Comparison of ENCODE assay signal across 7 mouse cellular contexts in genomic region chr6:128804823-128805640, GRCm38 (mm10). TPM values are rescaled to one million over a fixed set of nuclear protein-coding genes. Genes with fewer than 3 reads are reported as not detected.
A peak's percentile ranks its signal among the peaks of the same experiment; 100 is the strongest.
DNase-seq lines count a peak whose midpoint lies in the region; ATAC-seq and TF ChIP-seq lines count a peak whose summit lies in the region.
"Not testable (repeated sequence)": the region's sequence is repeated elsewhere in the genome, so short reads cannot be mapped to it uniquely, and the experiment has no call there.

No protein-coding gene starts in this region.

- H3K4me2 ChIP-seq in intestine, postnatal 0 days (replicated peaks; ENCODE audit: low read depth); midbrain, postnatal 0 days (ENCODE audit: low read depth, low read length, poor library complexity, severe bottlenecking): not testable (repeated sequence)

- H3K36me3 ChIP-seq in intestine, postnatal 0 days (ENCODE audit: control insufficient read depth, insufficient read depth); midbrain, postnatal 0 days (ENCODE audit: insufficient read depth, low read length): not testable (repeated sequence)

- not testable (repeated sequence) for H3K9ac ChIP-seq in intestine, postnatal 0 days (ENCODE audit: low read depth, low read length); midbrain, postnatal 0 days (replicated peaks; ENCODE audit: low read length, poor library complexity, severe bottlenecking)

- H3K4me3 ChIP-seq in intestine, postnatal 0 days (ENCODE audit: low read depth, low read length); midbrain, postnatal 0 days (ENCODE audit: low read depth, low read length): not testable (repeated sequence)

- DNase-seq in adrenal gland, adult 2 months = peak; percentile 60
- peak; percentile 74 for DNase-seq in embryo, embryonic 11 days
- DNase-seq in heart, adult 11 months = peak; percentile 95
- peak; percentile 56 for DNase-seq in liver
- peak; percentile 70 for DNase-seq in midbrain, postnatal 0 days (ENCODE audit: low spot score)
- DNase-seq in spleen, postnatal 14 days (ENCODE audit: low spot score in 2 of 2) = peak; percentile 25 to 47

- not testable (repeated sequence) for H3K4me1 ChIP-seq in intestine, postnatal 0 days (replicated peaks; ENCODE audit: control insufficient read depth, insufficient read depth, low read length); midbrain, postnatal 0 days (ENCODE audit: insufficient read depth, low read length)

- H3K27me3 ChIP-seq in intestine, postnatal 0 days (replicated peaks; ENCODE audit: control insufficient read depth, insufficient read depth, low read length); midbrain, postnatal 0 days (ENCODE audit: insufficient read depth, low read length): not testable (repeated sequence)

- peak; percentile 76 for TF ChIP-seq CTCF in intestine, postnatal 0 days (IDR thresholded peaks at IDR 0.05; ENCODE audit: low read depth)
- peak; percentile 75 for TF ChIP-seq CTCF in midbrain, postnatal 0 days (IDR thresholded peaks at IDR 0.05)

- H3K9me3 ChIP-seq in intestine, postnatal 0 days (ENCODE audit: control insufficient read depth); midbrain, postnatal 0 days (ENCODE audit: low read length): not testable (repeated sequence)

- 53% methylated on average over 7 of the region's 7 CpGs for WGBS in intestine, postnatal 0 days
- 56% methylated on average over 7 of the region's 7 CpGs for WGBS in midbrain, postnatal 0 days

- H3K27ac ChIP-seq in intestine, postnatal 0 days (ENCODE audit: low read depth, low read length); midbrain, postnatal 0 days (ENCODE audit: low read depth, low read length): not testable (repeated sequence)

- ATAC-seq in intestine, postnatal 0 days; midbrain, postnatal 0 days (ENCODE audit: low FRiP score): not testable (repeated sequence)

RNA-seq across cellular contexts. Expression of gene Klrb1c, which starts 16.0 kb away (rescaled TPM):
- total RNA-seq in adrenal gland, adult 2 months (2021) = under 1 TPM; 0.23 to 0.31 TPM
- 0.08 and 0.16 TPM in 2 replicates for polyA plus RNA-seq in adrenal gland, adult 2 months (2012; rRNA removed)
- polyA plus RNA-seq in intestine, postnatal 0 days (2015; fragmentation: Nextera tagmentation; extraction: Ambion mirVana) = 0.21 and 0.27 TPM in 2 replicates
- total RNA-seq in midbrain, postnatal 0 days (2014; rRNA removed) = 0.09 and 0.77 TPM in 2 replicates
- 0.09 and 0.25 TPM in 2 replicates for polyA plus RNA-seq in midbrain, postnatal 0 days (2015; fragmentation: Nextera tagmentation; extraction: Ambion mirVana)

RNA-seq across cellular contexts. Expression of gene Gm44511, which starts 21.1 kb away (rescaled TPM):
- total RNA-seq in adrenal gland, adult 2 months (2021) = not detected
- not detected in 2 replicates for polyA plus RNA-seq in adrenal gland, adult 2 months (2012; rRNA removed)
- polyA plus RNA-seq in intestine, postnatal 0 days (2015; fragmentation: Nextera tagmentation; extraction: Ambion mirVana) = 0.25 TPM in 1 of 2 replicates, not detected in the other
- not detected in 2 replicates for total RNA-seq in midbrain, postnatal 0 days (2014; rRNA removed)
- polyA plus RNA-seq in midbrain, postnatal 0 days (2015; fragmentation: Nextera tagmentation; extraction: Ambion mirVana) = not detected in 2 replicates

RNA-seq across cellular contexts. Expression of gene Klrb1b, which starts 21.1 kb away (rescaled TPM):
- total RNA-seq in adrenal gland, adult 2 months (2021) = under 1 TPM; 0.66 to 0.79 TPM
- polyA plus RNA-seq in adrenal gland, adult 2 months (2012; rRNA removed) = 0.12 TPM in 1 of 2 replicates, not detected in the other
- polyA plus RNA-seq in intestine, postnatal 0 days (2015; fragmentation: Nextera tagmentation; extraction: Ambion mirVana) = 0.35 and 0.80 TPM in 2 replicates
- not detected in 2 replicates for total RNA-seq in midbrain, postnatal 0 days (2014; rRNA removed)
- polyA plus RNA-seq in midbrain, postnatal 0 days (2015; fragmentation: Nextera tagmentation; extraction: Ambion mirVana) = not detected in 2 replicates

Comparison
In these comparisons a context has a peak if more than half of its experiments do, and no peak if none do; other contexts are left out.
1. DNase-seq: peak in every context shown above with its lines; median percentile 95 in heart, adult 11 months; 74 in embryo, embryonic 11 days; 70 in midbrain, postnatal 0 days; 60 in adrenal gland, adult 2 months; 56 in liver; 36 in spleen, postnatal 14 days.